Mouse (Mus musculus) gastrocnemius, postnatal 25 days (tissue): ENCODE measurements around the gene Utp3. TPM values are rescaled to one million over a fixed set of nuclear protein-coding genes. Genes with fewer than 3 reads are reported as not detected.
A peak's percentile ranks its signal among the peaks of the same experiment; 100 is the strongest.

Experiments used
- DNase-seq: peaks from one replicate; pipeline ENCODE4 v3.0.0; 2022
- total RNA-seq, 2 experiments: library from RNA; stranded (reverse); gene quantifications; 1 replicate in 1 of 2; 2 replicates in 1 of 2; pipeline ENCODE4 v1.2.3; 2021

The Utp3 gene
- total RNA-seq, 2 experiments from 2014 or later = 21.7 to 22.5 TPM

DNA sequence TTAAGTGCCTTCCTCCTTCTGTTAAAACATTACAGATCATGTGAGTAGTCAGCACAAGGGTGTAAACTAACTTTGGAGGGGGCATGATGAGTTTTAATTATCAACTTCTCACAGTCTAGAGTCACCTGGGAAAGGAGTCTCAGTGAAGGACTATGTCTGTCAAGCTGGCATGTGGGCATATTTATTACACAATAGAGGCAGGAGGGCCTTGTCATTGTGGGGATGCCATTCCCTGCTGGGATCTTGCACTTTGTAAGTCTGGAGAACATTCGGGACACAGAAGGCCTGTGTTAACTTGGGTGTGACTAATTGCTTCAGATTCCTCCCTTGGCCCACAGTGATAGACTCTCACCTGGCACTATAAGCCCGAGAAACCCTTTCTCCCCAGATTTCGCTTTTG, 15.3 kb downstream of the Utp3 start:
- DNase-seq = no peak

DNA sequence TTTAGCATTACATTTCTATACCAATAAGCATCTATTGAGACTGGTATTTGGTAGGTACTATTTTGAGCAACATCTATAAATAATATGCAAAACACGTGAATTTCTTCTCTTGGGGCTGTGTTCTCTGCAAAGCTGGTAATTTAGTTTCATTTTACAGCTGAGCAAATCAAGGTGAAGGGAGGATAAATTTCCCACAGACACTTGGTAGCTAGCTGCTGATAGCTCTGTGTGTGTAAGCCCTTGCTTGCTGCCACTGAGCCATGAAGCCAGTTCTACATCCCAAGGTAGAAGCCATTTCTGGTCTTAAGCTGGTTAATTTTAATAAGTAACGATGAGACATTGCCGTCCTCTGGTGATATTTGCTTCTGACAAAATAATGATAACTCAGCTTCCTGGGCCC, 20.6 kb downstream of the Utp3 start:
- no peak for DNase-seq

DNA sequence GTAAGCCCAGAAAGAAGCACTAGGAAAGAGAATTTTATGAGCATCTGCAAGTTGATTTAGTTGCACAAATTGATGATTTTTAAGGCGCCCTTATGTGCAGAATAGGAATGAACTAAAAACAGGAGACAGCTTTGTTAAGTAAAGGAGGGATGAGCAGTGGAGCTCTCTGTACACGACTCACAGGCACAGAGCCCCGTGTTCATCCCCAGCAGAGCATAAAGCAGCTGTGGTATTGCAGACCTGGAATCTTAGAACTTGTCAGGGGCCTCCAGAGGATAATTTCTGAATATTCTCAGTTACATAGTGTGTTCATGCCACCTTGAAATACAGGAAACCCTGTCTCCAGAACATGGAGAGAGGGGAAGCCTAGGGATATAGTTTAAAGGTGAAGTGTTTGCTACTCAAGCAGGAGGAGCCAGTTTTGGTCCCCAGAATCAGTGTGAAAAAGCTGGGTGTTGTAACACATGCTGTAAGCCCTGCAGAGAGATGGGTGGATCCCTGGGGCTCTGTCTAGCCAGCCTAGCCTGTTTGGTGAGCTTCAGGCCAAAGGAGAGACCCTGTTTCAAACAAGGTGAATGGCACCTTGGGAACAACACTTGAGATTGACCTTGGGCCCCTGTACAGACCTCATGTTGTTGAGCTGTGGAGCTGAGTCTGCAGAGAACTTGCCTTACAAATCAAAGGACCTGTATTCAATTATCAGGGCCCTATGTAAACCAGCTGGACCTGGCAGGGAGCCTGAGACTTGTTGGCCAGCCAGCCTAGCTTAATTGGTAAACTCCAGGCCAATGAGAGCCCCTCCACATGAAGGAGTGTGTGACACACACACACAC, 21.5 kb downstream of the Utp3 start:
- no peak for DNase-seq

DNA sequence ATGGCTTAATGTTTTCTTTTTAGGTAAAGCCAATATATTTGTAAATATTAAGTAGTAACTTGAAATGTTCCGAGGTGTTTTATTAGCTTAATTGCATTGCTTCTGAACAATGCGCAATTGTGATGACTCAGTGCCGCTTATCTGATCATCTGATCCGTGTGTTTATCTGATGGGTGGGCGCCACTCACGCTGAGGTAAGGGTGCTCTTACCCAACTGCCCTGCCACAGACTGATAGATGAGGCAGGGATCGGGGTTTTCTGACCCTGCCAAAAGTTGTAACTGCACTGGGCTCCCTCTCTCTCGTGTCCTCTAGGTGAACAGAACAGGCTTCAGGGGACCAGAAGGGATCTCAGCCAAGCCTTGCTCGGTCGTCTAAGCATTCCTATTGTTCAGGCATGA, 26.4 kb downstream of the Utp3 start:
- no peak for DNase-seq

DNA sequence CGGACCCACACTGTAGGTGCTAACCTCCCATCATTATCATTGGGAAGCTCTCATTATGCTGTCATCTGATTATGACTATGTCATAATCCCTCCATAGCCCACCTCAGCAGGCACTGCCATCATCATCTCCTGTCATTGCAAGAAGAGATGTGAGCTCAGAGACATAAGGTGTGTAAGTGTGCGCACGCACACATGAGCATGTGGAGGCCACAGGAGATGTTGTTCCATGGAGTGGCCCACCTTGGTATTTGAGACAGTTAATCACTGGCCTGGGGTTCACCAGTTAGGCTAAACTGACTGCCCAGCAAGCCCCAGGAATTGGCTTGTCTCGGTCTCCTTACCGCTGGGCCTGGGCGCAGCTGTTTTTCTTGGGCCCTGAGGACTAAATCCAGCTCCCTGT, 27.1 kb downstream of the Utp3 start:
- no peak for DNase-seq

DNA sequence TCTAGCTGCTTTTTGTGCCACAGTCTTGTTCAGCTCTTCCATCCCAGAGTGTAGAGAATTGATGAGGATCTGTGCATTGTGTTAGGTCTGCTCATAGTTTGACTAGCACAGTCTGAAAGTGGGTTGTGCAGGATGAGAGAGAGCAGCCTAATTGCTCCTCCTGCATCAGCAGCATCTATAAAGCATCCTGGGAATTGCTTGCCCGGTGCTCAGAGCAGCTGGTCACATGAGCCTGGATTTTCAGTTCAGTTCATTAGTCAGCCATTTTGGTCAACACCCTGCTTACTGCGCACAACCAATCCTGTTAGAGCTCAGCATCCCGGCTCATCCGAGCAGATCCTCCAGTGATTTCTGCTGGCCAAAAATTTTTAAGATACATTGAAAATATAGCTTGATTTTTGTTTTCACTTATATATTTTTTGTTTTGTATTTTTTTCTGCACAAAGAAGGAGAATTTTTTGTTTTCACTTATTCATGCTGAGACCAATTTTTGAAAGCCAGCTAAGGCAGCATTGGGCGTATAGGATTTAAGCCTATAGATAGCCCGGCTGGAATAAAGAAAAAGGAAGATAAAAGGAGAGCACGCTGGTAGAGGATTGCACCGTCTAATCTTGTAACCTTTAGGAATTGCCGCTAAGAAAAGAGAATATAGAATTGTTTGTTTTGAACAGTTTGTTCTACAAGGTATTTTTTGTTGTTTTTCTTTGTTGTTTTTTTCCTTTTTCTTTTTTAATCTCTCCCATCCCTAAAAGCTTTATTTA, 29.2 kb downstream of the Utp3 start:
- DNase-seq = peak; percentile 33

DNA sequence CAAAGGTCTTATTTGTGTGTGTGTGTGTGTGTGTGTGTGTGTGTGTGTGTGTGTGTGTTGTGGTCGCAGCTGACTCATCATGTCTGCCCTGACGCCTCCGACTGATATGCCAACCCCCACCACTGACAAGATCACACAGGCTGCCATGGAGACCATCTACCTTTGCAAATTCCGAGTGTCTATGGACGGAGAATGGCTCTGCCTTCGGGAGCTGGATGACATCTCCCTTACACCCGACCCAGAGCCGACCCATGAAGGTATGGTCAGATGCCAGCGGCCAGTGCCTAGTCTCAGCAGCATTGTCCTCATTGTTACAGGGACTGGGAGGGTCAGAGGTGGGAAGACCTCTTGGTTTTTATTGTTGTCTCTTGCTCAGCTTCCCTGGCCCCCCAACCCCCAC, 29.8 kb downstream of the Utp3 start:
- no peak for DNase-seq

DNA sequence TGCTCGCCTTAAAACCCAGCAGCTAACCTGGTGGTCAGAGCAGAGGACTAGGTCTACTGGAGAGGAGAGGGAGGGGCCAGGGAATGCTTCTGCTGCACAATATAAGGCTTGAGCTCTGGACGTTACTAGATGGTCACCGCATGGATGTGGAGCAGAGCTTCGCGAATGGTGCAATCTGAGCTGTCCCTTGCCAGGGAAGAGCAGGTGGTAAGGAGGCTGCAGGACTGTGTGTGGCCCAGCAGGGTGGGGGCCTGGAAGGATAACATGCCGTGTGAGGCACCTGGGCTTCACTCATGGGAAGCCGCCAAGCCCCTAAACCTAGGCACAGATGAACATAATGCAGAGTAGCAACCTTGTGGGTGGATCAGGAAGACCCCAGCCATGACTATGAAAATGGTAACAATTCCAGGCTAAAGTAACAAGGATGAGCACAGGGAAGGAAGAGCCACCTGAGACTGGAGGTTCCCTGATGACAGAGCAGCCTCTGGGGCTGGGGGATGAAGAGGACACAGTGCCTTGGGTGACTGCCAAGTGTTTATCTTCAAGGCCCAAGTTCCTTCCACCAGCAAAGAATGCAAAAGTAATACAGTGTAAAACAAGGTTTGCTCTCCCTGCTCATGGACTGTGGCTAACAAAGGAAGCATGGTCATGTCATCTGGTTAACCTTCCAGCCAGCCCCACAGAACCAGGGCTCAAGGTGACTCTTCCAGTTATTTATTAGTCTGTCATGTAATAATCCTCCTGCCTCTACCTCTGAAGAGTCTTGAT, 32.3 kb downstream of the Utp3 start:
- no peak for DNase-seq

DNA sequence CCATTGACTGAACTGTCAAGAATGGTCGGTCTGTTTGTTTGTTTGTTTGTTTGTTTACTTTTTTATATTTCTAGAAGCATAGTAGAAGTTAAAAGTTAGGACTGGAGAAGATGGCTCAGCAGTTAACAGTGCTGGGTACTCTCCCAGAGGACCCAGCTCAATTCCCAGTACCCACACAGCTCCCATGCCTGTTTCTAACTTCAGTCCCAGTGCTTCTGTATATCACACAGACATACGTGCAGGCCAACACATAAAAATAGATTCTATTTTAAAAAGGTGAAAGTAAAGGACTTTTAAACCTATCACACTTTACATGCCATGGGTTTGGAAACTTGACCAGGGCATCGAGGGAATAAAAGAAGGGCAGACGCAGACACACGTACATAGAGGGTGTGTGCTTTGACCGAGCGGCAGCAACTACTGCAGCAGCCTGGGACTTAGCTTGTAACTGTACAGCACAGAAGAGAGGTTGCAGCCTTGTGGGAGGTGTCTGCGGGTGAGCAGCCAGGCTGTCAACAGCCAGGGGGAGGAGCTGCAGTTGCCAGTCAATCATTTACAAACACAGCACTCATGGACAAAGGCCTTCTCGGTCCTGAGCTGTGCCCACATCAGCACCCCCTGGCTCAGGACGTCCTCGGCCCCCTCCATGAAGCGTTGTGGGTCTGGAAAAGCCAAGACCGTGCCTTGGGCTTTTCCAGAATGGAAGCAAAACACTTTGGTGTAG, 33.1 kb downstream of the Utp3 start:
- DNase-seq = no peak

DNA sequence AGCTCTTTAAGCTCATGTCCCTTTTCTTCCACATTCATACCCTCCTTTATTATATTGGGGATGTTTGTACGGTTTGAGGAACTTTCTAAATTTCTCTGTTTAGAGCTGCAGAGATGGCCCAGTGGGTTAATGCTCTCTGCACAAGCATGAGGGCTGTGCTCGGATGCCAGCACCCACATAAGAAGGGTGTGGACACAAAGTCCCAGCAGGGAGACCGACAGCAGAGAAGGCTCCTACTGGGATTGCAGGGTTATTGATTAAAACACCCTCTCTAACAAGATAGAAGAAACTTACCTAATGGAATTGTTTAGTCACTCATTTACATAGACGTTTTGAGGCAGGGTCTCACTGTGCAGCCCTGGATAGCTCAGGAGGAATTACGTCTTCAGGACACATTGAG, 34.2 kb downstream of the Utp3 start:
- DNase-seq = no peak

DNA sequence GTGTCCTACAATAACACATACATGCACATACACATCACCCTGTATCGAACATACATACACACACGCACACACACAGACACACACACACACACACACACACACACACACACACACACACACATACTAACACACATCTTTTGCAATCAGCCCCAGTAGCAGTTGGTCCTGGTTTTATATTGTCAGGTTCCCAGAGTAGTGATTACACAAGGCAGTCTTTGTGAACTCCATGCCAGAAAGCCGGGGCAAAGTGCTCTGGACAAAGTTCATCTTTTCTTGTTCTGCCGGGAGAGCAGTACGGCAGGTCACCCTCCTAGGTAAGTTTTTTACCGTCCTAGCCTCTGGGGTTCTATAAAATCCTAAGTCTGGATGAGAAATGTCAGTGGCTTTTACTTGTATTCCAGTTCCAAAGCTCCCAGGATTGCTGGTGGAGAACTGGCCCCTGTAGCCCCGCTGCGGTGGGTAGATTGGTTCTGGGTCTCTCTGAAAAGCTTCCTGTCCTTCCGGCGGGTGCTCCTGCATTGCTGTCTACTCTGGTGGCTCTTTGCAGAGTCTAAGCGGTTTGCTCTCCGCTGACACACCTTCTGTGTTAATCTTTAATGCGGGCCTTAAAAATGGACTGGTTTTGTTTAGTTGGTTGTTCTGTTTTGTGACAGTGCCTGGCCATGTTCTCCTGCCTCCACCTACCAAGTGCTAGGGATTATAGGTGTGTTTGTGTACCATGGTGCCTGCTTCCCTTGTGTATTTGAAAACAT, 39.3 kb downstream of the Utp3 start:
- DNase-seq = no peak

DNA sequence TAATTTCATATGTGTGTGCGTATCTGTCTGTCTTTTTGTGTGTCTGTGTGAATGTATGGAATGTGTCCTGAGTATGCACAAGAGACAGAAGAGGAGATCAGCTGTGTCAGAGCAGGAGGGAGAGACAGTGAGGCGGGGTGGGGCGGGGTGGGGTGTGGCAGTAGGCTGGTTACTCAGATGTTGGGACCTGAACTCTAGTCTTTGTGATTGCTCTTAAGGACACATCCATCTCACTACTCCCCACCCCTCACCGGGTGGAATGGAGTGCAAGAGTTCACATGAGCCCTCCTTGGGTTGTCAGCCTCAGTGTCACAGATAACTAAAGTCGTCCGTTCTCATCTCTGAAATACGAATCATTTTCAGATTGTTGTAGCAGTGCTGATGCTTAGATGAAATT, 39.9 kb downstream of the Utp3 start:
- DNase-seq = no peak

DNA sequence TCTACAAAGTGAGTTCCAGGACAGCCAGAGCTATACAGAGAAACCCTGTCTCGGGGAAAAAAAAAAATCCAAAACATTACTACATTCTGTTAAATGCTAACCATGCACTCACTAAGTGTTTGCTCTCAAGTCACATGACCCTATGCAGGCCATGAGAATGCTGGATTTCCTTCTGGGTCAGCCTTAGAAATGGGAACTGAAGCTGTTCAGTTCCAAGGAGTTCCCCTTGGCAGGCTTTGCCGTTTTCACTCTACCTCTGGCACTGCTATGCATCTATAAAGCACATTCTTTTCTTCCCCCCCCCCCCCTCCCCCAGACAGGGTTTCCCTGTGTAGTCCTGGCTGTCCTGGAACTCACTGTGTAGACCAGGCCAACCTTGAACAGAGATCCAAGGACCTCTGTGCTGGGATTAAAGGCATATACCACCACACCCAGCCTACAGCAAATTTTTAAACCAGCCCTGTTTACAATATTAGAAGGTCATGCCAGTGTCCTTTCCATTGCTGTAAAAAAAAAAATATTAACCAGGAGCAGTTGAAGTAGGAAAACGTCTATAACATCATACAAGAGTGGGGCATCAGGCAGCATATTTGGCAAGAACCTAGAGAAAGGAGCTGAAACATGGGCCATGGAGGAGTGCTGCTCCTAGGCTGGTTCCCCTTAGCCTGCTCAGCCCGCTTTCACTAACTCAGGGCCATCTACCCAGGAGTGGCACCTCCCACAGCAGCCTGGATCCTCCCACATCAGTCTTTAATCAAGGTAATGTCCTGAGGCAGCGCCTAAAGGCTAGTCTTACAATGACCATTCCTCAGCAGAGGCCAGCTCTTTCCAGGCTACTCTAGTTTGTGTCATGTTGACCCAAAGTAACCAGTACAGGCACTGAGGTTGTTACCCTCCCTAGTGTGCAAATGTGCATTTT, 41.5 kb downstream of the Utp3 start:
- DNase-seq = no peak

DNA sequence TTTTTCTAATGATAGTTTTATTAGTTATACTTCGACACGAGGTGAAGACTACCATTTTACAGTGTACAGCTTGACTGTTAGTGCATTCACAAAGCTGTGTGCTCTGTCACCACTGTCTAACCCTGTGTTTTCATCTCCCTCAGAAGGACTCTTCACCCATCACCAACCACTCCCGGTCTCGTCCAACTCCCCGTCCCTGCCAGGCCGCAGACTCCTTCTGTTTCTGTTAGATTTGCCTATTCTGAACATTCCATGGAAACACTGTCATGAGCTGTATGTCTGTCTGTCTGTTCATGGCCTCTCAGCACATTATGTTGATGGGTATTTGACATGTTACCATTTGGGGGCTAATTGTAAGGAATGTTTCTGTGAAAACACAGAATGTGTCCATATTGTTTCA, 44.7 kb downstream of the Utp3 start:
- DNase-seq = no peak

DNA sequence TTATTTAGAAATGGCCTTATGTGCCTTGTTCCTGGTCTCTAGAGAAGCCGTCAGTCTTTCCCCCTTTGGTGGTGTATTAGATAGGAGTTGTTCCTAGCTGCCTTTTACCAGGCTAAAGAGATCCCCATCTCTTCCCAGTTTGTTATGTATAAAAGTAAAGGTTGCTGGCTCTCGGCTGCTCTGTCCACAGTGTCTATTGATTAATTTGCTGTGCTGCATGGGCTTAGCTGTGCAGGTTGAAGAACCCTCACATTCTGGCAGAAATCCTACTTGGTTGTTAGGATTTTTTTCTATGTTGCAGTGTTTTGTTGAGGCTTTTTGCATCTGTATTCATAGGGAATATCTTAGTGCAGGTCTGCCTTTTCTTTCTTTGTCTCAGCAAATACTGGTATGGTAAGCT, 47.8 kb downstream of the Utp3 start:
- DNase-seq = no peak

DNA sequence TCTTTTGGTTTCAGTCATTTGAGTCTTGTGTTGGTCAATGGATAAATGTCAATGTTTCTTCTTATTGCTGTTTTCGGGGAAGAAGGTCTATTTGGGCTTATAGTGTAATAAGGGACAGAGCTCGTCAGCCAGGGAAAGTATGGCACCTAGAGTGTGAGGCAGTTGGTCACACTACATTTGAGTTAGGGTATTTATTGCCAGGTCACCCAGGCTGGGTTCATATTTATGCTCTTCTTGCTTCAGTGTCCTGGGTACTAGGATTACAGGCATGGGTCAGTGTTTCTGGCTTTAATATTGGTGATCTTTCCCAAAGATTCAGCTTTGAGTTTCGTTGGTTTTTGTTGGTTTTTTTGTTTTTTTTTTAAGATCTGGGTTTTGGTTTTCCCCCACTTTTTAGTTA, 48.5 kb downstream of the Utp3 start:
- no peak for DNase-seq

DNA sequence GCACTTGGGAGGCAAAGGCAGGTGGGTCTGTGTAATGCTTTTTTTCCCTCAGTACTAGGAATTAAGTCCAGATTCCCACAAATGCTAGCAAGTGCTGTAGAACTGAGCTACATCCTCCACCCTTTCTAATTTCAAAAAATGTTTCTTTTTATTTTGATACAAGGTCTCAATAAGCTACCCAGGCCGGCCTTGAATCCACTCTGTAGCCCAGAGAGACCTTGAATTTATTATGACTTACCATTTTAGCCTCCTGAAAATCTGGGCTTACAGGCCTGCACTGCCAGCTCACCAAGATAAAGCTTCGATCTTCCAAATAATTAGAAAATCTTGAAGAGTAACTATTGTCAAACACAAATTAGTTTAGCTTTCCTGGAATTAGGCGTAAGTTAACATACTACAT, 49.8 kb downstream of the Utp3 start:
- no peak for DNase-seq

DNA sequence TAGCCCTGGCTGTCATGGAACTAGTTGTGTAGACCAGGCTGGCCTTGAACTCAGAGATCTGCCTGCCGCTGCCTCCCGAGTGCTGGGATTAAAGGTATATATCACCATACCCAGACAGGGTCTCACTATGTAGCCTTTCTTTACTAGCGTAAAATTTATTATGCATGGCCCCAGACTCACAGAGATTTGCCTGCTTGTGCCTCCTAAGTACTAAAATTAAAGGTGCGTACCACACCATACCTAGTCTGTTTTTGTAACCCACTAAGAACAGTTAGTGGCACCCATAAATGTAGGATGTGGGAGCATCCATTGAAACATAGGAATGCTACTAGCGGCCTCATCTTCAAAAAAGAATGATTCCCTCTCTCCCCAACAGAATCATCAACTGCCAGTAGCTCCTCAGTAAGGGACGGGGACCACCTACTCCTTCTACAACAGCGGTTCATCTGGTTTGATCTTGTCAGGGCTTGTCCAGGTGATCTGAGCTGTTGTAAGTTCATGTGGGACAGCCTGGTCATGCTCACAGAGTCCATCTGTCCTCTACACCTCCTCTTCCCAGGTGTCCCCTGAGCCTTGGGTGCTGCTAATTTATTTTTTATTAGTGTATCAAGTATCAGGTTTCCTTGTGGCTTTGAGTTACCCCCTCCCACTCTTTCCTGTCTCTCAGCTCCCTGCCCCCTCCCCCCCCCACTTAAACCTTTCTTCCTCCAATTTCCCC, 50.5 kb downstream of the Utp3 start:
- DNase-seq = no peak
